Mouse (Mus musculus) kidney, adult 11 months (tissue): ENCODE results near the gene Dnah2.
A peak's percentile ranks its signal among the peaks of the same experiment; 100 is the strongest.
"Not testable (repeated sequence)": the region's sequence is repeated elsewhere in the genome, so short reads cannot be mapped to it uniquely, and the experiment has no call there.

Experiments
- DNase-seq: peaks from one replicate; pipeline ENCODE4 v3.0.0; 2022

The Dnah2 gene

DNA sequence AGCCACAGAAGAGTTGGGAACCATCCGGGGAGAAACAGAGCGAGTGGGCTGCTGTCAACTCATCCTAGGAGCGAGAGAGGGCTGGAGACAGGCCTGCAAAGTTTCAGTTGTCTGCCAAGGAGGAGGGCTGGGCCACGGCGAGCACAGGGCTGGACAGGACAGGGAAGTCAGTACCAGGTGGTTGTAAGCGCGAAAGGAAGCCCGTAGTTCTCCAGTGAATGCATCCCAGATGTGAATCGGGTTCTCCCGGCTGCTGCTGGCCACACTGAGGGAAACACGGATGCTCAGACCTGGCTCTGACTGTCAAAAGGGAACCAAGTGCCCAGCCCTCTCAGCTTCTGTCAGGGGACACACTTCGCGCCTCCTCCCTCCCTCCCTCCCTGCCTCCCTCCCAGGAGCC is 14.5 kb upstream of the Dnah2 start:
- DNase-seq, result no peak

DNA sequence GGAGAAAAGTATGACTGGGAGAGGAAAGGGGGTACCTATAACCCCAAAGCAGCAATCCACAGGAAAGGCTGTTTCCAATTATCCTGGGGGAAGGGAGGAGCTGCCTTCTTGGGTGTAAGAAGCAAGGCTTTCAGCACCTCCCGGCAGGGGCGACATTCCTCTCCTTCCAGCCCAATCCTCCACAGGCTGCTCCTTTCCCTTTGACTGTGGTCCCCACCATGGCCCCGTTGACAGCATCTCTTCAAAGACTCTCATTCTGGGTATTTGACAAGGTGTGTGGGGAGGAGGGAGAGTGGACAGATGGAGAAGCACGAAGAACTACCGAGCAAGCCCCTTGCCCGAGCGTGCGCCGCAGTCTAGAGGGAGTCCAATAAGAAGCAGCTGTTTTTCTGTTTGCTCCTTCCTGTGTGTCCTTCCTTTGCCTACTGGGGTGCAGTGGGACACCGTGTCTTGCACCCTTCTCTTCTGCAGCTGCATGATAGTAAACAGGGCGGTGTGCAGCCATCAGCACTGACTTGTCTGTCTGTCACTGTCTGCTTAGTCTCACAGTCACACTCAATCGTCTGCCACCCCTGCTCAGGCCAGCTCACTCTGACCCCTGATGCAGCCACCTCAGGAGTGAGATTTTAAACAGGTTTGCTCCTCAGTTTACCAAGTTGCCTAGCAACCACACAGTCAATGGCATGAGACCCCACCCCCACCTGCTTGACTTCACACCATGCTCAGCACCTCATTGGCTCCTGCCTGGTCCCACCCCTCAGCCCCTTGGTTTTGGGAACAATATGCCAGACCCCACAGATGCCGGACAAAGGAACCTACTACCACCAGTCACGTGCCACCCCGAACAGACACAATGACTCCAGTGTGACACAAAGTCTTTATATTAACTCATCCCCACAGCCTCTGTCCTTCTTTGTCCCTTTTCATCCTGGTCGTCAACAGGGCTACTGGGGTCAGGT is 12.3 kb upstream of the Dnah2 start:
- no peak for DNase-seq

DNA sequence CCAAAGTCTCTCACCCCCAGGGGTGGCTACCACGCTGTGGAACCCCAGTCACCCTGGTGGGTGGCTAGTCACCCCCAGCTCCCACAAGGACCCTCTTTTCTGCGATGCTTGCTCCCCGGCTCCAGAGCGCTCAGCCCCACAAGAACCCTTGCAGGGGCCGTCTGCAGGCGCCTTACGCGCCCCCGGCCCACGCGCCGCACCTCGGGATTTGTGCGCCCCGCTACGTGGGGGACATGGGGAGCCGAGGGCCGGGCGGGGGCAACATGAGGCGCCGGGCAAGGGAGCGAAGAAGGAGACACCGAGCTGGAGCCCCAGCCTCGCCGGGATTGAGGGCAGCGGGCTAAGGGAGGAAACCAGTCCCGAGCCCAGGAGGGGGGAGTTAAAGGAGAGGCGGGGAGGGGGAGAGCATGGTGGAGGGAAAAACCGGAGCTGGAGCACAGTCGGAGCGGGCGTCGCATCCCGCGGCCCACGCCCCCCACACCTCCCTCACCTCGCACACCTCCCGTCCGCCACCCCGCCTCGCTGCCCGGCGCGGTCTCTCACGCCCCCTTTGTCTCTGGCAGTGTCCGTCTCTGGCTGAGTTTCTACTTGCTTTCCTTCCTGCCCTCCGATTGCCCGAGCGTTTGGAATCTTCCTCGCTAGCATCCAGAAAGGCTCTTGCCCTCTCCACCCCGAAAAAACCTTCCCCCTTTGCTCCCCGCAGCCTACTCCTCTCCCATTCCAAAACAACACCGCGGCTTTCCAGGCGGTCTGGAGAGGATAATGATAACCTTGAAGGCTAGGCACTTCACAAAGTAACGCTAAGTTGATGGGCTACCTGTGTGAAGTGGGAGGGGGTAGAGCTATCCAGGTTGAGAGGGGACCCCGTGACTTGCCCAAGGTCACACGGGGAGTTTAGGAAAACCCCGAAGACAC is 11.2 kb upstream of the Dnah2 start, which contains the start of gene Efnb3:
Gene Efnb3, minus strand, starts transcription at position 355 of the 915 bp plus-strand sequence.
- DNase-seq, result no peak

DNA sequence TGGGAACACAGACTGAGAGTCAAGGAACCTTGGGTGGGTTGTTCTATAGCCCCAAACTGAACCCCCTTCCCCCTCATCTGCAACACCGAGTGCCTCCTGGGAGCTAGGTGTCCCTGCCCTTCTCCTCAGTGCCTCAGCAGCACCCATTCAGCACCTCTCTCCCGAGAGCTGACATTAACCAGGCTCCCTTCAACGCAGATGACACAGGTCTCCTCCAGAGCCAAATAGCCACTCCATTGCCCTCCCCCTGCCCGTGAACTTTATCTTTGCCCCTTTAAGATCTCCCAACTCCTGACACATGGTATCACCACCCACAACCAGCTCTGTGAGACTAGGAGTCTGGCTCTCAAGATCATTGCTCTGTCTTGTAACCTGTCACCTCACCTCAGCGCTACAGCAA is 10.3 kb upstream of the Dnah2 start:
- DNase-seq, result no peak

DNA sequence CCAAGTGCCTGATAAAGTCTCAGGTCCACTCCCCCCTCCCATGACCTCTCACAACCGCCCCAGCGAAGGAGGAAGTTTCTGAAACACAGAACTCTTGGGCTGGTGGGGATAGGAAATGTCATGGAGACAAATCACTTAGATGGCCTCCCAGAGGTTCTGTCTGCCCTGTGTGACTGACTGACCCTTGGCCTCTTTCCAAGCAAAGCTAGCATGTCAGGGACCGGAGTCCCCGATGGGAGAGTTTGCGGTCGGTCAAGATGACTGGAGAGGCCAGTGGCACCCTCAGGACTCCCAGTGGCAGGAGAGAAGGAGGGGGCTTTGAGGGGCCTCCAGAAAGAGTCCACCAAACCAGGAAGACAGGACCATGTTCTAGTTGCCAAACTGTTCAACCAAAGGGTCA is 9.8 kb upstream of the Dnah2 start:
- DNase-seq, result no peak

DNA sequence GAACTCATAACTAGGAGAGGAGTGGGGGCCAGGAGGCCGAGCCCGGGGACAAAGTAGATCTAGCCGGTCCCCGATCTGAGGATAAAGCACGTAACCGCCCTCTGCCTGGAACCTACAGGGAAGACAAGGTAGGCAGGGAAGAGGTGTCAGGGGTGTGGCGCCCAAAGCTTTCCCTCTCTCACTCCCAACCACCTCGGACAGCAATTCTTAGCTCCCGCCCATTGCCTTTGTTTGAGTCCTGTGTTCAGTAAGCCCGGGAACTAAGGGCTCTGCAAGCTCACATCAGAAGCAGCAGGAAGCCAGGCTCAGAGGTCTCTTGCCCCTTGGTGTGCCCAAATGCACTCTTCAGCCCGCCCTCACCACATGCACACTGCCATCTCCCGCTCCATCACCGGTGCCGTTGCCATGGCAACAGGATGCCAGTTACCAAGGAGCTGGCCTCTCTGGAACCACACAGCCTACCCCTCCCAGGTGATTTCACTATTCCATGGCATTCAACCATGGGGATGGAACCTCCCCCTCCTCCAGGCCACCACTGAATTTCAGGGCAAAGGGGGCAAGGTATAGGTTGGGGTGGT is 8.6 kb upstream of the Dnah2 start:
- no peak for DNase-seq

DNA sequence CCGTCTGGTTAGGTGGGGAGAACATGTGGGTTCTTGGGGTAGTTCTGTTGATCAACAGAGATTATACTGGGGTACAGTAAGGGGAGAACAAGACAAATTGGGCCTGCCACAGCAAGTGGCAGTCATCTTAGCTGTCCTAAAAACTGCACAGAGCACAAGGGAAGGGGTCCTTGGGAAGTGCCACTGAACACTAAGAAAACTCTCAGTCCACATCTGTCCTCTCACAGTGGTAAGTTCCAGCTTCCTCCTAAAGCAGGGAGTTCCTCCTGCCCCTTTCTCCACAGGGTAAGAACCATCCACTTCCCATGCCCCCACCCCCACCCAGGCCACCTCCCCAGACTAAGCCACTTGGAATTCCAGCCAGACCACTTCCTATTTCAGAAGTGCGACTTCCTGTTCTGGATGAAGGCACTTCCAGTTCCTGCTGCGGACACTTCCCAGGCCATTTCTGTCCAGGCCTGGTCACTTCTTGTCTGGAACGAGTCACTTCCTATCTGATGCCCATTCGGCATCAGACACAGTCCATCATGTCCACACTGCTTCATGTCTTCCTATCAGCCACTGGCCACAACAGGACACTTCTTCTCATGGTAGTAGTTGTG is 5.7 kb upstream of the Dnah2 start:
- DNase-seq, result no peak

DNA sequence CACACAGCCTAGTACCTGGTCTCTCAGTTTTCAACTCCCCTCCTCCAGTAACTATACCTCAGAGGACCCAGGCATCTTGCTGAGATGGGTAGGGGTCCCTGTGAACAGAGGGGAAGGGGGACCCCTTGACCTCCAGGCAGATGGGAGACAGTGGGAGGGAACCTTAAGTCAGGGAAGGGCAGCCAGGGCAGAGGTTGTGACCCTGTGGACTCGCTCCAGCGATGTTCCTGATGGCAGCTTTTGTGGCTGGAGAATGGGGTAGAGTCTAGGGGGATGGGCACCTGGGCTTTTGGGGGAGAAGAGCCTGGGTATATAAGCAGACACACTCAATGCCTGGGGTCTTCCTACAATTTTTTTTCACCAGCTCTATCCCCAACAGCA is 4.4 kb upstream of the Dnah2 start:
- DNase-seq, result no peak

DNA sequence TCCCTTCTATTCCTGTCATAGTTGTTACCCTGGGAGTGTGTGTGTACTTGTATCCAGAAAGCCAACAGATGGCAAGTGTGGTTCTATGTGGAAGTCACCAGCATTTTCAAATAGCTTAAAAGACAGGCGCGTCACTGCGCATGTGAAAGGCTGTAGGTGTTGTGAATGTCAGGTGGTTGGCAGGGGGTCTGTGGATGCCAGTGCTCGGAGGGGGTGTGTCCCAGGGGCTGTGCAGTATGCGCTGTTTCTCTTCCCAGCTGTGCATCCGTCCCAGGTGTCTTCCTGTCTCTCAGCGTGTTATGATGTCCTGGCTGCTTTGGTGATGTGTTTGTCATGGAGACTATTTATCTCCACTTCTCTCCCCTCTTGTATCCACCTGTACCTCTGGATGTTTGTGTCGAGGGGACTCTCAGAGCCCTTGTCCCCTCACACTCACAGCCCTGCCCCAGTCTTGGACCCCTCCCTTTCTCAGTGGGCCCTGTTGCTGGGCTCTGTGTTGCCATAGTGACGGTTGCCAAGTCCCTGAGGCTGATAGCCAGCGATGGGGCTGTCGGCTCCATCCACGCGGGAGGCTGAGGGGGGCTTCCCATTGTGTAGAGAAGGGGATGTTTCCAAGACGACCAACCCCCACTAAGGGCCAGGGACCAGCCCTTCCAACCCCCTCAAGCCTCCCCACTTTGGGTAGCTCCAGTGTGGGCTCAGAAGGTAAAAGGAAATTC is 3.9 kb upstream of the Dnah2 start:
- DNase-seq, result no peak

DNA sequence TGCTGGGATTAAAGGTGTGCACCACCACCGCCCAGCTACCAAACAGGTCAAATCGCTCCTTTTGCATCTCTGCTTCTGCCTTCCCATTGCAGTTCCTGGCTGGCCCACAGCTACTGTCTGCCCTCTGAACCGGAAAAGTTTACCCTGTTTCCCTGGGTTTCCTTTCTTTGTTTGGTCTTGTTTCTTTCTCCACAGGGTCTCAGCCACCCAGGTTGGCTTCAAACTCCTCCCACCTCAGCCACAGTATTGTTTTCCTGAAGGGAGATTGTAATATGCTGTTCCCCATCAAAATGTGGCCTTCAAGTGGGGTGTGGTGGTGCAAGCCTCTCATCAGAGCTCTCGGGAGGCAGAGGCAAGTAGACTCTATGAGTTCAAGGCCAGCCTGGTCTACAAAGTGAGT is 2.4 kb upstream of the Dnah2 start:
- no peak for DNase-seq

DNA sequence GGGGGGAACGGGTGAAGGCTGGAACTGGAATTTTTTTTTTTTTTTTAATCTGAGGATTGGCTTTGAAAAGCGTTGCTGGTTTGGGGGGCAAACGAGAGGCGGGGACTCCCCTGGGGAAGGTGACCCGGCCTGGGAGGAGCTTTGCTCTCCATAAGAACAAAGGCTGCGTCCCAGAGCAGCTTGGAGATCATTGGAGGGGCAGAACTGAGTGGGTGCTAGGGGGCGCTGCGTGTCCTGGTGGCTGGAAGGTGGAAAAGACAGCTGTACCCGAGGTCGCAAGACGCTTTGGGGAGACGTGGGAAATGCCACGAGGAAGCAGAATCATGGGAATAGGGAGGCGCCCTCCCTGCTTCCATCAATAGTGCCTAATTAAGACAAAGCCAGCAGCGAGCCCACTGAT is 1.8 kb downstream of the Dnah2 start:
- DNase-seq, result peak; percentile 26

DNA sequence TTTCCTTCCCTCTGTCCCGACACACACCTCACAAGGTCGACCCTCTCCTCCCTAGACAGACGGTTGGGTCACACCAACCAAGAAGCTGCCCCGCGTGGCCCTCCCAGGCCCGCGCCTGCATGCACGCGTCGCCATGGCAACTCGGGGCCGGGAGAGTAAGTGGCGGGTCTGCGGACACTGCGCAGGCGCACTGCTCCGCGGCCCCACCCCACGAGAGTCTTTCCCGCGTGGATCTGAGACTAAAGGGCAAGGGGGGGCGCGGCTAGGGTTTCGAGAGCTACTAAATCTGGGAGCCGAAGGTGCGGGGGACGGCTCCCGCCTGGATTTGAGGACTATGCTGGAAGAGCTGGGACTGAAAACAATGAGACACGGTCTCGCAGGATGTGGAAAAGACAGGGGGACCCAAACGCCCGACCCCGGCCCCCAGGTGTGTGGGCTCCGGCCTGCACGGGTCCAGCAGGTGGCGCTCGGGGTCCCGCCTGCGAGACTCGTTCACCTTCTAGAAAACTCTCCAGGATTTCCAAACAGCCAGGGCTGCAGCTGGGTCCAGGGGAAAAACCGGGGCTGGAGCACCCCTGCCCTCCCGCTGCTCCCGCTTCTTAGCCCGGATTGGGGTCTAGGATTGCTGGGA is 2.4 kb downstream of the Dnah2 start:
- peak; percentile 67 for DNase-seq

DNA sequence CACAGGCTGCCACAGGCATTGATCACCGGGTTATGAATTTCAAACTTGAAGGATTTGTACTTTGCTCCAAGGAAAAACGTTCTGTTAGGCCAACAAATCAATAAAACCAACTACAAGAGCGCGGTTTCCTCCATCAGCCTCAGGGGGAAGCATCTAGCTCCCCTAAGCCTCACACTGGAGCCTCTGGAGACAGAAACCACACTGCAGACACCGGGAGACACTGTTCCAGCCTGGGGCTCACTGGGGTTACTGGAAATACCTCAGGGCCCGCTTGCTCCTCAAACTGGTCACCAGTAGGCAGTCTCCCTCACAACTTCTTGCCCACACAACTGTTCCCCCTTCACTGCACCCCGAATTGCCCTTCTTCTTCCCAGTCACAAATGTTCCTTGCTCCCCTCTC is 3.0 kb downstream of the Dnah2 start:
- no peak for DNase-seq

DNA sequence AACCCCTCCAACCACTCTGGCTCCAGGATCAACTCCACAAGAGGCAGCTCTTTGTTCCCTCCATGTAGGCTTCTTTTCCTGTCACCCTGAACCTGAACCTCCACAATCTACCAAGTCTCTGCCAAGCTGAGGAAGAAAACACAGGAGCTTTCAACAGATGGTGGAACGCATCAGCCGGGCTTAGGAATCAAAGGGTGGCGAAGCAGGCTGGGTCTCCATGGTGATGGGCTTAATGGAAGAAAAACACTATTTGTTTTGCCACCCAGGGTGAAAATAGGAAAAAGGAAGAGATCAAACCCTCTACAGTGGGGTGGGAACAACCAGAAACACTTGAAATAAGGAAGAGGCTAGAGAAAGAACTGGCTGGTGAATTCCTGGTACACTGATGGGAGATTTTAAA is 5.3 kb downstream of the Dnah2 start:
- DNase-seq, result no peak

DNA sequence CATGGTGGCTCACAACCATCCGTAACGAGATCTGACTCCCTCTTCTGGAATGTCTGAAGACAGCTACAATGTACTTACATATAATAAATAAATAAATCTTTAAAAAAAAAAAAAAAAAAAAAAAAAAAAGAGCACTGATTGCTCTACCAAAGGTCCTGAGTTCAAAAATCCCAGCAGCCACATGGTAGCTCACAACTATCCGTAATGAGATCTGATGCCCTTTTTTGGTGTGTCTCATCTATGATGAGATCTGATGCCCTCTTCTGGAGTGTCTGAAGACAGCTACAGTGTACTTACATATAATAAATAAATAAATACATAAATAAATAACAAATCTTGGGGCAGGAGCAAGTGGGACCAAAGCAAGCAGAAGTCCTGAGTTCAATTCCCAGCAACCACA is 7.2 kb downstream of the Dnah2 start:
- DNase-seq, result not testable (repeated sequence)

DNA sequence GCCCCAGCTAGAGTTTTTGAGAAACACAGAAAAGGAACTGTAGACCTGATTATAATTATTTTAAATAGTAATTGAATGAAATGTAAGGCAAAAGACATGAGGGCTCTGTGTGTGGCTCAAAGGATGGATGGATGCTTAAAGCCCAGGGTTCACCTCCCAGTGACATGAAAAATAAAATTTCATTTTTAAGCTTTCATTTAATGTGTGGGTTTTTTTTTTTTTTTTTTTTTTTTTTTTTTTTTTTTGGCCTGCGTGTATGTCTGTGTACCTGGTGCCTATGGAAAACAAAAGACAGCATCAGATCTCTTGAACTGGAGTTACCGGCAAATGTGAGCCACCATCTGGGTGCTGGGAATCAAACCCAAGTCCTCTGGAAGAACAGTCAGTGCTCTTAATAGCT is 8.2 kb downstream of the Dnah2 start:
- DNase-seq, result no peak

DNA sequence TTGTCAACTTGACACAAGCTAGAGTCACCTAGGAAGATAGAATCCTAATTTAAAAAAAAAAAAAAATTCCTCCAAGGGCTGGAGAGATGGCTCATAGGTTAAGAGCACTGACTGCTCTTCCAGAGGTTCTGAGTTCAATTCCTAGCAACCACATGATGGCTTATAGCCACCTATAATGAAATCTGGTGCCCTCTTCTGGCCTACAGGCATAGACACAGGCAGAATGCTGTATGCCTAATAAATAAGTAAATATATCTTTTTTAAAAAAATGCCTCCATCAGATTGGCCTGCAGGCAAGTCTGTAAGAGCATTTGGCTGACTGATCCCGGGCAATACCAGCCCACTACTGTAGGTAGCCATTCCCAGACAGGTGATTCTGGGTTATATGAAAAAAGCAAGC is 13.9 kb downstream of the Dnah2 start:
- no peak for DNase-seq

DNA sequence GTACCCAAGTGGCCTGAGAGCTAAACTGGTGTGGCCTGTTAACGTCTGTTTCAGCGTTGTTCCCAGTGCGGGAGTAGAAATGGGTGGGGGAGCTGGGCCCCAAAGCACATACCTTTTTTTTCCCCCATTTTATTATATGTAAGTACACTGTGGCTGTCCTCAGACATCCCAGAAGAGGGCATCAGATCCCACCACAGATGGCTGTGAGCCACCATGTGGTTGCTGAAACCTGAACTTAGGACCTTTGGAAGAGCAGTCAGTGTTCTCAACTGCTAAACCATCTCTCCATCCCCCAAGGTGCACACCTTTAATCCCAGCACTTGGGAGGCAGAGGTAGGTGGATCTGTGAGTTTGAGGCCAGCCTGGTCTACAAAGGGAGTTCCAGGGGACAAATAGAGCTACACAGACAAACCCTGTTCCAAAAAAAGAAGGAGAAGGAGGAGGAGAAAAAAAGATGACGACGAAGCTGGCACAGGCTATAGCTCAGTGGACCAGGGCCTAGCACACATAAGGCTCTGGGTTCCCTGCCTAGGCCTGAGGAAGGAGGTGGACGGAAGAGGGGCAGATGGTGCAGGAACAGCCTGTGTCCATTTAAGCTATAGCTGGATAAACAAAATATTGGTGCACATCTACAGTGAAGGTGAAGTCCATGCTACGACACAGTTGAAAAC is 16.3 kb downstream of the Dnah2 start:
- DNase-seq, result no peak

DNA sequence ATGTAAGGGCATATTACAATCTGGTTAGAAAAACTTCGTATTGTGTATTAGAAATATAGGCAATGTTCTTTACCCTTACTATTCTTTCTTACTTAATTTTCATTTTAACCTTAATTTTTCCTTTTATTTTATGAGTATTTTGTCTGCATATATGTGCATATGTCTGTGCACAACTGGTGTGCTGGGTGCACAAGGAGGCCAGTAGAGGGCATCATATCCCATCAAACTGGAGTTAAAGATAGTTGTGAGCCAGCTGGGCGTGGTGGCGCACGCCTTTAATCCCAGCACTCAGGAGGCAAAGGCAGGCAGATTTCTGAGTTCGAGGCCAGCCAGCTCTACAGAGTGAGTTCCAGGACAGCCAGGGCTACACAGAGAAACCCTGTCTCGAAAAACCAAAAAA is 18.2 kb downstream of the Dnah2 start:
- not testable (repeated sequence) for DNase-seq

DNA sequence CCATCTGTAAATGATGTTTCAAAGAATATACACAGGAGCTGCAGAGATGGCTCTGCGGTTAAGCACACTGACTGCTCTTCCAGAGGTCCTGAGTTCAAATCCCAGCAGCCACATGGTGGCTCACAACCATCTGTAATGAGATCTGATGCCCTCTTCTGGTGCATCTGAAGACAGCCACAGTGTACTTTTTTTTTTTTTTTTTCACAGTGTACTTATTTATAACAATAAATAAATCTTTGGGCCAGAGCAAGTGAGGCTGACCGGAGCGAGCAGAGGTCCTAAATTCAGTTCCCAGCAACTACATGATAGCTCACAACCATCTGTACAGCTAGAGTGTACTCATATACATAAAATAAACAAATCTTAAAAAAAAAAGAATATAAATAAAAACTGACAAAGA is 18.6 kb downstream of the Dnah2 start:
- not testable (repeated sequence) for DNase-seq

DNA sequence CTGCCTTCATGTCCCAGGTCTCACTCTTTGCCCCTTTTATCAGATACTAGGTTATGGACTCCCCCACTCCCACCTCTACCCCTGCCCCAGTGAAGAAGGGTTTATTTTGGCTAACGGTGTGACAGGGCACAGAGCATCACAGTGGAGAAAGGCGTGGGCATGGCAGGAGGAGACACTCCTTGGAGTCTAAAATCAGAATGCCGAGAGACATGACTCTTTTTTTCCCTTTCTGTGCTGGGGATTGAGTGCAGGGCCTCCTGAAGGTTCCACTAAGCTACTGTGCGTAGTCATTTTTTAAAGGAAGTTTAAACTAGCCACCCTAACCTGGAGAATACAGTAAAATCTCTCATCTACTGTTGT is 20.9 kb downstream of the Dnah2 start:
- no peak for DNase-seq
